Mouse (Mus musculus): ENCODE measurements around the gene Stpg3.

GRCm38 (mm10) chr2:25225811-25226379 is 11.5 kb upstream of the Stpg3 start:
- no peak for TF ChIP-seq CTCF (IDR thresholded peaks at IDR 0.05; ENCODE audit: borderline replicate concordance, extremely low read depth, insufficient read depth, insufficient read length)
- TF ChIP-seq POLR2A (IDR thresholded peaks at IDR 0.05; ENCODE audit: borderline replicate concordance, extremely low read depth, insufficient read depth, insufficient read length, poor library complexity, severe bottlenecking) = no peak
